Mouse (Mus musculus) liver, postnatal 0 days (tissue): ENCODE data around the gene Gfra1.

ENCODE experiments used
- CTCF ChIP-seq: sonication (generic); IDR thresholded peaks from 2 replicates; pipeline ENCODE4 v1.5.1; 2016; ENCODE audit warnings: antibody characterized with exemption, low read depth
- EP300 ChIP-seq: IDR thresholded peaks from 2 replicates; pipeline ENCODE4 v1.6.1; 2016; ENCODE audit warnings: antibody characterized with exemption, low read depth, mild to moderate bottlenecking

GRCm38 (mm10) chr19:58435877-58436276, 19.8 kb downstream of the Gfra1 start:
- TF ChIP-seq CTCF (no peak), EP300 (no peak)
